Mouse (Mus musculus) midbrain, embryonic 15.5 days (tissue): Measurements from ENCODE around the gene Tmem131l. TPM values are rescaled to one million over a fixed set of nuclear protein-coding genes. Genes with fewer than 3 reads are reported as not detected.
"Not testable (repeated sequence)": the region's sequence is repeated elsewhere in the genome, so short reads cannot be mapped to it uniquely, and the experiment has no call there.

Source experiments
- ATAC-seq: fragments of 200-750 bp; cut with Nextera tagmentation; replicated peaks from 2 replicates; pipeline ENCODE4 v1.8.0; 2017; ENCODE audit warnings: moderate TSS enrichment
- H3K27ac ChIP-seq: fragments of 300-500 bp; sonication (generic); 2 replicates; pipeline ENCODE4 v1.5.1; 2015; ENCODE audit warnings: mild to moderate bottlenecking, inconsistent platforms
- H3K27me3 ChIP-seq: fragments of 300-500 bp; sonication (generic); replicated peaks from 2 replicates; pipeline ENCODE4 v1.6.1; 2015; ENCODE audit warnings: inconsistent platforms
- H3K36me3 ChIP-seq: fragments of 300-500 bp; sonication (generic); replicated peaks from 2 replicates; pipeline ENCODE4 v1.6.1; 2015; ENCODE audit warnings: inconsistent platforms
- H3K4me1 ChIP-seq: fragments of 300-500 bp; sonication (generic); 2 replicates; pipeline ENCODE4 v1.6.1; 2015; ENCODE audit warnings: inconsistent platforms
- H3K4me2 ChIP-seq: fragments of 300-500 bp; sonication (generic); 2 replicates; pipeline ENCODE4 v1.6.1; 2015; ENCODE audit warnings: inconsistent platforms, mild to moderate bottlenecking, moderate library complexity
- H3K4me3 ChIP-seq: fragments of 300-500 bp; sonication (generic); 2 replicates; pipeline ENCODE4 v1.5.1; 2015; ENCODE audit warnings: mild to moderate bottlenecking, inconsistent platforms
- H3K9ac ChIP-seq: fragments of 300-500 bp; sonication (generic); 2 replicates; pipeline ENCODE4 v1.6.1; 2015; ENCODE audit warnings: mild to moderate bottlenecking, inconsistent platforms
- H3K9me3 ChIP-seq: fragments of 300-500 bp; sonication (generic); 2 replicates; pipeline ENCODE4 v1.6.1; 2016; ENCODE audit warnings: inconsistent platforms
- WGBS: fragments of 180-500 bp; shearing (Covaris S2); methylation state at CpG from one replicate; pipeline ENCODE4 v1.1.7; 2015; ENCODE audit warnings: mixed read lengths; 5-methylcytosine and 5-hydroxymethylcytosine counted together
- polyA plus RNA-seq: library from polyadenylated mRNA; unstranded; fragments of >200 nt; fragmentation: Nextera tagmentation; extraction: Ambion mirVana; gene quantifications from 2 replicates; pipeline ENCODE4 v1.2.1, GENCODE M21; 2015

Tmem131l gene
- polyA plus RNA-seq, 1 experiment from 2014 or later, result 70.7 TPM

DNA sequence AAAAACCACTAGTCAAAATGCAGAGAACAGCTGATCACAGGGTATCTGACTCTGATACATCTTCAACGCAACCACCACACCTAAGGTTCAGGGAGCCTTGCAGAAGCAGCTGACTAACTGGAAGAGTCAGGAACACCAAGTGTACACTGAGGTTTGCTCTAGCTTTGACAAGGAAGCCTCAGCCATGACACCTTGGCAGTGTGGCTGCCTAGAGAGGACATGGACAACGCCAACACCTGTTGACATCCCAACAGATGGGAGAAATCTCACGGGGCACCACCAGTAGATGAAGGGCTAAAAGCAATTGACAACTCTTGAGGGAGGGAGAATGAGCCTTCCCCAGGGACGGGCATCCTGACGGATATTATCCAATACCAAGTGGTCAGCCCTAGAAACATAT, 144.9 kb downstream of the Tmem131l start:
- no peak for ATAC-seq
- Histone ChIP-seq H3K27me3 (no peaks in the 10 kb centered on the region), H3K4me3 (no peak overlapping the region), H3K27ac (no peak overlapping the region), H3K9me3 (no peaks in the 10 kb centered on the region), H3K9ac (no peak overlapping the region), H3K4me2 (no peak overlapping the region), H3K36me3 (peaks cover 19% of the 10 kb centered on the region), H3K4me1 (no peaks in the 10 kb centered on the region)
- WGBS, result 87% methylated on average over 5 of the region's 5 CpGs

DNA sequence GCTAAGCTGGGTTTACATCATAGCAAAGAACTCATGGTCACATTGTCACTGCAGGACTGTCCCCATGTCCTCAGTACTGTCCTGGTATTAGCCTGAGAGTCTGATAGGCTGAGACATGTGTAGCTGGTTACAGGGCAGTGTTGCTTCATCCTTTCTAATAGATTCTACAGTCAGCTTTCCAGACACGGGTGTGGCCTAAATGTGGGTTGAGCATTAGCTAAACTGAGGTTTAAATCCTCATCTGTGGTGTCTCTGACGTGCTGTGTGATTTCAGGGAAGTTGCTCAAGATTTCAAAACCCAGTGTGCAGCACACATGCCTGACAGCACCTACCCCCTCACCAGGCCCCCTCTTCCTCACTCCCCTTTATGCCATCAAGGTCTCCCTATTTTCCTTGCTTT, 154.8 kb downstream of the Tmem131l start:
- ATAC-seq, result no peak
- Histone ChIP-seq H3K27me3 (no peaks in the 10 kb centered on the region), H3K27ac (no peak overlapping the region), H3K9ac (no peak overlapping the region), H3K4me3 (no peak overlapping the region), H3K4me2 (no peak overlapping the region), H3K36me3 (no peaks in the 10 kb centered on the region), H3K9me3 (no peaks in the 10 kb centered on the region), H3K4me1 (no peaks in the 10 kb centered on the region)
- WGBS, result 68% methylated on average over 2 of the region's 2 CpGs

DNA sequence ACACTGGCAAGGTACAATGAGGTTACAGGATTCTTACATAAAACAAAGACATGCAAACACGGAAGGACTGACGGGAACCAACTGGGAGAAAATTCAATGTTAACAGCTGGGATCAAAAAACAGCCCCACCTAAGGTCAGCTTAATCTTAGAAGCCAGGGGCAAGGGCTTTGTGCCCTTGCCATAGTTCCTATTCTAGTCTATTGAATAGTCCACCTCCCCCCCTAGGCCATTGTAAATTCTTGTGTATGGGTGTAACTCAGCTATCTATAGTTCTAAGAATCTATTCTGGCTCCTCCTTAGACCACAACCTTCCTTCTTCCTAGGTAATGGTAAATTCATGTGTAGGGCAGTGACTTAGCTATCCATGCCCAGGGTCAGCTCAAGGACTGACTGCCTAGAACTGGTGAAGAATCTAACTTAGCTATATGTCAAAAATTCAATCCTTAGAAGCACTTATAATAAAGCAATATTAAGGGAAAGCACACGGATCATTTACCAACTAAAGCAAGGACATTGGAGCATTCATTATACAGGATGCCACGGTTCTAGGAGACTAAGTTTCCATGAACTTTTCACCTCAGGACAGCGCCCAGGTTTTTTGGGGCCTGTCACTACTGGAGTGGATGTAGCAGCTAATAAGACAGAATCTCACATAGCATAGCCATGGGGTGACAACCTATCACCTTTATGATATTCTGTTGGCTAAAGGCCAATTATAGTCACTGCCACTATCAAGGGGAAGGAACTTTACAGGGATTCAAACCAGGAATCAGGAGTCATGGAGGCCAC, 160.5 kb downstream of the Tmem131l start:
- H3K9me3 ChIP-seq, H3K4me2 ChIP-seq, H3K4me3 ChIP-seq, ATAC-seq, H3K27me3 ChIP-seq, H3K27ac ChIP-seq, H3K9ac ChIP-seq, H3K36me3 ChIP-seq, H3K4me1 ChIP-seq: not testable (repeated sequence)
- WGBS, result 85% methylated on average over 5 of the region's 5 CpGs

DNA sequence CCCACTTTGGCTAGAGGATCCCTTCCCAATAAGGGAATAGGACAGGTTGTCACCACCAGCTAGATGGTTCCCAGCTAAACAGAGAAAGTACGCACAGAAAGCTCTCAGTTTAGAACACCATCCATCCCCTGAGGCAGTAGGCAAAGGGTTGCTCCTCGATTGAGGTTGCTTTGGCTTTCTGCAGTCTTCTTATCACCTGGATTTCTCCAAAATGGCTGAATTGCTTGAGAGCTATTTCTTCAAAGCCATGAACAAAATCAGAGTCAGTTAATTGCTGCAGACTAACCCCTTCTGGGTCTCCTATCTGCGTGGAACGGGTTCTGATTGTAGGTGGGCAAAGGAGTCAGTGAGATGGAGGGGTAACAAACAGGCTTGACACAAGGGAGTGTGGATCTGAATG, 161.2 kb downstream of the Tmem131l start:
- no peak for ATAC-seq
- WGBS, result 94% methylated on average over 4 of the region's 4 CpGs

DNA sequence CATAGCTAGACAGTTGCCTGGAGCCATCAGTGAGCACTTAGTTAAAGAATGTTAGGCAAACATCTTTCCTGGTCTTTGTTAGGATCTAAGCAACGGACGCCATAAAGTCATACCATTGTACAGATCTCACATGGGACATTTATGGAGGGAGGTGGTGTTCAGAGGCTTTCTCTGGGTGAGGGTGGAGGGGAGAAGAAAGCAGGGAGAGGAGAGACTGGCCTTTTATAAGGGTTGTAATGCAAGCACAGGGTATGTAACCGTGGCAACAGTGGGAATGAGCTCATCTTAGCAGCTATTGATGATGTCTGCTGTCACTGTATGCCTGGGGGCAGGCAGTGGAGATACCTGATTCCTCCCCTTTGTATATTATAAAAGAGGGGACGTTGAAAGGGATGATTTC, 163.7 kb downstream of the Tmem131l start:
- Histone ChIP-seq H3K4me1 (no peaks in the 10 kb centered on the region), H3K4me3 (no peak overlapping the region), H3K9ac (no peak overlapping the region), H3K9me3 (no peaks in the 10 kb centered on the region), H3K4me2 (no peak overlapping the region), H3K36me3 (no peaks in the 10 kb centered on the region), H3K27ac (no peak overlapping the region), H3K27me3 (no peaks in the 10 kb centered on the region)
- no peak for ATAC-seq
- WGBS, result 70% methylated on average over 4 of the region's 4 CpGs

More for the DNA sequence above, 161.2 kb downstream of the Tmem131l start:
- no peak overlapping the region for H3K4me3 ChIP-seq
- no peak overlapping the region for H3K9ac ChIP-seq
- no peak overlapping the region for H3K27ac ChIP-seq
- H3K27me3 ChIP-seq, result no peaks in the 10 kb centered on the region
- no peak overlapping the region for H3K4me2 ChIP-seq
- H3K36me3 ChIP-seq, result no peaks in the 10 kb centered on the region
- no peaks in the 10 kb centered on the region for H3K4me1 ChIP-seq
- no peaks in the 10 kb centered on the region for H3K9me3 ChIP-seq

DNA sequence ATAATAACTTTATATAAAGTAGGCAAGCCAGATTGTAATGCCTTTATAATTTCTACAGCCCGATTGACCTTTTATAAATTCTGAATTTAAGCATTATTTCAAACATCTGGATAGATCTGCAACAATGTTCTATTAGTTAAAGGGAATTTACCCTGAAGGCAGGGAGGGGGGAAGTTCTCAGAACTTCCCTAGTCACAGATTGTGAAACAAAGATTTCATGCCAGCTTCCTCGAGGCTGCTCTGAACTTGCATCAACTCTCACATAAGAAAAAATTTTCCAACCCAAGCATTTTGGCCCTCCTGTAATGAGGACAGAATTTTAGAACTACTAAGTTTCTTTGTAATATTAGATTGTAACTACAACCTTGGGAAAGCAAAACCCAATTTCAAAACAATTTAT, 164.9 kb downstream of the Tmem131l start:
- H3K4me2 ChIP-seq, H3K27ac ChIP-seq, H3K4me3 ChIP-seq, H3K36me3 ChIP-seq, H3K4me1 ChIP-seq, H3K27me3 ChIP-seq, H3K9ac ChIP-seq, ATAC-seq, H3K9me3 ChIP-seq: not testable (repeated sequence)
- 90% methylated on average over 2 of the region's 2 CpGs for WGBS

DNA sequence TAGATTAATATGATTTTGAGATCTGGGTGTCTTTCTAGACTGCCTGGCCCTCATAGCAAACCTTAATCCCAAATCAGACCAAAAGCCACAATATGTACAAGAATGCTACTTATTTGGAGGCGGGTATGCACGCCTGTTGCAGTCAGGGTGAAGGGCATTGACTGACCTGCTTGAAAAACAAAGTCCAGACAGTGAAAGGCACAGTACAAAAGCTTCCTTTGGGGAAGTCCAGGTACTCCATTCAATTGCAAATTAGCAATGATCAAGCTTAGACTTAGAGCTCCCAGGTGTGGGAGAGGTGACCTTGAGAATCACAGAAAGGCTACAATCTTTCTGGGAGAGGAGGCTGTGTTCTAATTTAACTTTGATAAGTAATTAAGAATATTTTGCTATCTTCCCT, 167.1 kb downstream of the Tmem131l start:
- H3K9me3 ChIP-seq, H3K4me1 ChIP-seq: not testable (repeated sequence)

DNA sequence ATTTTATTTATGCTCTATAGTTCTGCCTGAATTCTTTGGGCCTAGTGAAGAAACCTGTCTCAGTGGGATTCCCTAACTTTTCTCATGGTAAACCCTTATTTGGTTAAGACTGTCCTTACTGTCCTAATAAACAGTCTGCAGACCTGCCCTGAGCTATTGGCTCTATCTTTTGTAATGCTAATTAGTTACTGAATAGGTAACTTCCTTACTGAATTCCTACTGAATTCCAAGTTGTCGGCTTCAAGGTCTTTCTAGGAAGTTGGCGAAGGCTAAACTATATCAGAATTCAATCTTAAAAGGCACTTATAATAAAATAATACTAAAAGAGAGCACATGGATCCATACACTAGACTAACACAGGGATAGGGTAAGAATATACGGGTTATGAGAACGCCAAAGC, 168.0 kb downstream of the Tmem131l start:
- not testable (repeated sequence) for H3K9me3 ChIP-seq, H3K4me2 ChIP-seq, H3K27me3 ChIP-seq, H3K9ac ChIP-seq, ATAC-seq, H3K27ac ChIP-seq, H3K36me3 ChIP-seq, H3K4me3 ChIP-seq, H3K4me1 ChIP-seq
- WGBS, result 95% methylated on average over 4 of the region's 4 CpGs

More for the DNA sequence above, 167.1 kb downstream of the Tmem131l start:
- H3K36me3 ChIP-seq, ATAC-seq, H3K4me3 ChIP-seq, H3K27me3 ChIP-seq, H3K9ac ChIP-seq, H3K27ac ChIP-seq, H3K4me2 ChIP-seq: not testable (repeated sequence)
- 85% methylated on average over 2 of the region's 2 CpGs for WGBS

DNA sequence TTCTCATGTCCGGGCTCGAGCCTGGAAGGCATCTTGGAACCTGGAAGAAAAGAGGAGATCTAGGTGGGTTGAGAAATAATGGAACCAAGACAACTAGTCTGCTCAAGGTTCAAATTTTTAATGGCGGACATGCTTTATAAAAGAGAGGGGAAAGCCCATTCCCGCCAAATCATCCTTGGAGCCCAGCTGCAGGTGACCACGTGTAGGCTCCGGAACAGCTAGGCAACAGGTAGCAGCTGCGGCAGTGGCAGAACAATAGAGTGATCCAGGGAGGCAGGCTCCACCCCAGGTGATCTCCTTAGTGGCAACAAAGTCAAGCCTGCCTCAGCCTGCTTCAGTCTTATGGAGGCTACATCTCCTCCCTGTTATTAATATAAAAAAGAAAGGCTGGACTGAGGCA, 168.4 kb downstream of the Tmem131l start:
- H3K4me1 ChIP-seq, H3K9ac ChIP-seq, H3K27me3 ChIP-seq, H3K4me3 ChIP-seq, H3K36me3 ChIP-seq, H3K4me2 ChIP-seq, ATAC-seq, H3K9me3 ChIP-seq, H3K27ac ChIP-seq: not testable (repeated sequence)
- 91% methylated on average over 7 of the region's 7 CpGs for WGBS

DNA sequence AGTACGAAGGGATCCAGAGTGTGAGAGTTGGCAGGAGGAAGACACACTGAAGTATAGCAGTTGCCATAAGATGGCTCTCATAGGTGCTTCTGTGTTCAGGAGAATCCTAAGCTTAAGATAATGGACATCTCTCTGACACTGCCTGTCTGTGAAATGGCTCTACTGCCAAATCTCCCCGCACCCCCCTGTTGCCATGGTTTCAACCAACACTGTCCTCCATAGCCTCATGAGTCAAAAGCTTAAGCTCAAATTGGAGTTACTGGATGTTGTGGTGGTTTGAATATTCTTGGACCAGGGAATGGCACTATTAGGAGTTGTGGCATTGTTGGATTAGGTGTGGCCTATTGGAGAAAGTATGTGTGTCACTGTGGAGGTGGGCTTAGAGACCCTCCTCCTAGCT, 170.2 kb downstream of the Tmem131l start:
- H3K4me1 ChIP-seq, result no peaks in the 10 kb centered on the region
- no peaks in the 10 kb centered on the region for H3K36me3 ChIP-seq
- no peak overlapping the region for H3K9ac ChIP-seq
- no peak overlapping the region for H3K4me3 ChIP-seq
- no peaks in the 10 kb centered on the region for H3K9me3 ChIP-seq
- 93% methylated on average over 2 of the region's 2 CpGs for WGBS
- no peak overlapping the region for H3K4me2 ChIP-seq
- no peaks in the 10 kb centered on the region for H3K27me3 ChIP-seq
- H3K27ac ChIP-seq, result no peak overlapping the region
- no peak for ATAC-seq

DNA sequence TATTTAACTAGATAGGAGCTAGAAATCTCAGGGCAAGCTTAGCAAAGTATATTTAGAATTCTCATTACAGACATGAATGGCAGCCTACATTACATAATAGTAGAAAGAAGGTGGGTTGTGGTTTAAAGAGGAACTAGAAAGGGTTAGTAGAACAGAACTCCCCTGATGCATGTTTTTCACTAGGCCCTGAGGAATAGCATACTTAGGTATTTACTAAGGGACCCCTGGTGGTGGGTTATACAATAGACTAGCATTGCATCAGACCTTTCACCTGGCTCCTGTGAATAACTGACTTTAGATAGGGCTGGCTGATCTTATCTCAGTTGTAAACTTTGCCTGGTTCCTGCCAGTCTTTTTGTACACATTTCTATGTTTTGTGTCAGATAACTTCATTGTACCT, 172.9 kb downstream of the Tmem131l start:
- H3K4me3 ChIP-seq, H3K36me3 ChIP-seq, H3K27me3 ChIP-seq, ATAC-seq, H3K9ac ChIP-seq, H3K27ac ChIP-seq, H3K4me1 ChIP-seq, H3K9me3 ChIP-seq, H3K4me2 ChIP-seq: not testable (repeated sequence)

DNA sequence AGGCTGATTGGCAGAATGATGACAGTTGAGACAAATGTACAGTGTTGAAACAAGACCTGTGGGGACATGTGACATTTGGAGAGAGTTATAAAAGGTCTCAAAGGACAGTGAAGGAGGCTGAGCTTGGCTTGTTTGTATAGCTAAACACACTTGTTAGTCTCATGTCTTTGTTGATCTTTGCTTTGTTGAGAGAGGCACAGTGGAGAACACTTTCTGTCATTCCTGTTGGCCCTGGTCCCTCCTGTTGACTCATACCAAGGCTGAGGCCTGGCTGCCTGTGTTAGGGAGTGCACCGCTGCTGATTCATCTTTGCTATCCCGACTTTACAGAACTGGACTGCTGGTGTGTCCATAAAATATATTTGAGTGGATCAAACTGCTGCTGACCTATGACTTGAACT, 174.8 kb downstream of the Tmem131l start:
- 93% methylated on average over 2 of the region's 2 CpGs for WGBS
- Histone ChIP-seq H3K4me1 (no peaks in the 10 kb centered on the region), H3K27me3 (no peaks in the 10 kb centered on the region), H3K9ac (no peak overlapping the region), H3K4me3 (no peak overlapping the region), H3K27ac (no peak overlapping the region), H3K9me3 (no peaks in the 10 kb centered on the region), H3K36me3 (no peaks in the 10 kb centered on the region), H3K4me2 (no peak overlapping the region)
- ATAC-seq, result no peak

DNA sequence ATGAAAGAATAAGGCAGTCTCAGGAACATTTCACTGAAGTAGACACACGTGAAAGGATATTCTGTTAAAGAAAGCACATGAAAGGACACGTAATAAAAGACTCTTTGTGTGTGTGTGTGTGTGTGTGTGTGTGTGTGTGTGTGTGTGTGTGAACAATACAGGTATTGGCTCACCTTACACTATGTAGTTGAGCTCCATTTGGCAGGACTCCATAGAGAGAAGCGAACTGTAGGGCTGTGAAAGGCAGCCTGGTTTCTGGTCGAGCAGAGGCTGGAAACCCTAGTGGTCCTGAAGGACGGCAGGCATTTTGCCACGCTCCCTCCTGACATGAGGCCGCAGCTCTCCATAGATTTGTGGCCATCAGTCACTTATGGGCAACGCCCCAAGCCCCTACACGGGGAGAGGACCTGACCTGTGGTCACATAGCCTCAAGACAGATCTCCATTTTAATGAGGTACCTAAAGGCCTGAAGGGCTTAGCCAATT, 175.9 kb downstream of the Tmem131l start:
- Histone ChIP-seq H3K4me2 (no peak overlapping the region), H3K9ac (no peak overlapping the region), H3K4me1 (no peaks in the 10 kb centered on the region), H3K27ac (no peak overlapping the region), H3K27me3 (no peaks in the 10 kb centered on the region), H3K9me3 (no peaks in the 10 kb centered on the region), H3K4me3 (no peak overlapping the region), H3K36me3 (no peaks in the 10 kb centered on the region)
- ATAC-seq, result no peak
- 79% methylated on average over 9 of the region's 9 CpGs for WGBS
